Mouse (Mus musculus) embryo, embryonic 10.5 days (tissue): ENCODE data around the gene Slc39a7.
A peak's percentile ranks its signal among the peaks of the same experiment; 100 is the strongest.

Source experiments
- DNase-seq: peaks from one replicate; pipeline ENCODE4 v3.0.0-alpha.2; 2015; ENCODE audit warnings: low spot score

The Slc39a7 gene

GRCm38 (mm10) chr17:34031465-34032173 is at the start of gene Slc39a7, which contains the start of gene Rxrb:
Slc39a7 (minus strand) TSS chr17:34031682.
Rxrb (plus strand) TSS chr17:34031812.
- DNase-seq, result peak; percentile 97

GRCm38 (mm10) chr17:34079621-34080020 is 48.1 kb upstream of the Slc39a7 start:
- DNase-seq, result peak; percentile 59

GRCm38 (mm10) chr17:34079002-34079401 is 47.5 kb upstream of the Slc39a7 start:
- no peak for DNase-seq

- no peak for DNase-seq
These were observed 46.7 kb upstream of the Slc39a7 start for GRCm38 (mm10) chr17:34078148-34078547.

- peak; percentile 94 for DNase-seq
These were observed 46.1 kb upstream of the Slc39a7 start for GRCm38 (mm10) chr17:34077549-34077948.

GRCm38 (mm10) chr17:34075271-34075670 is 43.8 kb upstream of the Slc39a7 start:
- peak; percentile 78 for DNase-seq

- DNase-seq, result no peak
These were observed 40.6 kb upstream of the Slc39a7 start for GRCm38 (mm10) chr17:34072091-34072490.

GRCm38 (mm10) chr17:34068864-34069263 is 37.4 kb upstream of the Slc39a7 start:
- no peak for DNase-seq

- DNase-seq, result no peak
These were observed 25.7 kb upstream of the Slc39a7 start for GRCm38 (mm10) chr17:34057224-34057623.

GRCm38 (mm10) chr17:34047404-34048050 is 16.0 kb upstream of the Slc39a7 start:
- DNase-seq, result no peak

- DNase-seq, result no peak
These were observed 14.5 kb upstream of the Slc39a7 start for GRCm38 (mm10) chr17:34045941-34046340.

GRCm38 (mm10) chr17:34039562-34040450 is 8.3 kb upstream of the Slc39a7 start:
- peak; percentile 31 for DNase-seq

- DNase-seq, result no peak
These were observed 7.5 kb upstream of the Slc39a7 start, which contains the start of gene Col11a2 for GRCm38 (mm10) chr17:34038878-34039561. Col11a2 (plus strand) TSS chr17:34039437.

GRCm38 (mm10) chr17:34038440-34038839 is 7.0 kb upstream of the Slc39a7 start:
- DNase-seq, result no peak

- DNase-seq, result no peak
These were observed 5.8 kb upstream of the Slc39a7 start for GRCm38 (mm10) chr17:34037241-34037640.

- DNase-seq, result no peak
These were observed 5.2 kb upstream of the Slc39a7 start for GRCm38 (mm10) chr17:34036647-34037046.

- DNase-seq, result no peak
These were observed 4.0 kb upstream of the Slc39a7 start for GRCm38 (mm10) chr17:34035517-34035916.

GRCm38 (mm10) chr17:34034064-34034463 is 2.6 kb upstream of the Slc39a7 start:
- peak; percentile 81 for DNase-seq

GRCm38 (mm10) chr17:34033441-34033840 is 2.0 kb upstream of the Slc39a7 start:
- no peak for DNase-seq

GRCm38 (mm10) chr17:34032806-34033205 is 1.3 kb upstream of the Slc39a7 start:
- no peak for DNase-seq

- peak; percentile 59 for DNase-seq
These were observed 721 bp upstream of the Slc39a7 start for GRCm38 (mm10) chr17:34032174-34032632.

GRCm38 (mm10) chr17:34030861-34031326 is 588 bp downstream of the Slc39a7 start:
- DNase-seq, result no peak
